Mouse (Mus musculus): ENCODE measurements around the gene Cep152. TPM values are rescaled to one million over a fixed set of nuclear protein-coding genes. Genes with fewer than 3 reads are reported as not detected.

The Cep152 gene
- total and polyA plus RNA-seq, 2 experiments from 2014 or later = 1.3 to 1.5 TPM

DNA sequence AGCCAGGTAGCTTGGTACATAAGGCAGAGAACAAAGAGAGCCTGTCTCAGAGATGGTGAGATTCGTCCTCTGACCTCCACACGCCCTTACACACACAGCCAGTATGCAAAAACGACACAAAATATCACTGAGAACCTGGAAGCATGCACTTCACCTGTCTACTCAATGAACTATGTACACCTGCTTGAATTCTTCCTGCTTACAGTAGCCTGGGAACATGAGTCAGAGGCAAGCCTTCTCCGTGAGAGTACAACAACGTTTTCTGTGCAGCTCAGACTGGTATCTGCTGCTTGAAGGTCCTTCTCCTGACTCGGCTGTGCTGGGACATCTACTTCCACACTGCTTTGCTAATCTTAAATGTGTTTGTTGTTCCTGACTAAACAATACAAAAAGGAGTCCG, 83.5 kb downstream of the Cep152 start:
- Histone ChIP-seq H3K36me3 (replicated peaks; ENCODE audit: control insufficient read depth, insufficient read depth, low read length) (no peaks in the 10 kb centered on the region), H3K9ac (replicated peaks; ENCODE audit: low read depth, low read length) (no peak overlapping the region), H3K27me3 (ENCODE audit: control insufficient read depth, insufficient read depth, low read length) (no peaks in the 10 kb centered on the region), H3K4me2 (ENCODE audit: low read depth, low read length) (no peak overlapping the region), H3K27ac (ENCODE audit: low read depth) (no peak overlapping the region), H3K9me3 (replicated peaks; ENCODE audit: control insufficient read depth, low read length) (no peaks in the 10 kb centered on the region), H3K4me3 (ENCODE audit: low read depth, low read length) (no peak overlapping the region), H3K4me1 (ENCODE audit: control insufficient read depth, insufficient read depth) (no peaks in the 10 kb centered on the region)
- ATAC-seq (ENCODE audit: insufficient read depth, low read depth) = no peak
- no peak for DNase-seq (ENCODE audit: low spot score)
- no peak for TF ChIP-seq CTCF (IDR thresholded peaks at IDR 0.05; ENCODE audit: low read depth)
- no peak for TF ChIP-seq EP300 (IDR thresholded peaks at IDR 0.05; ENCODE audit: low read depth)
- 66% methylated on average over 7 of the region's 7 CpGs for WGBS

DNA sequence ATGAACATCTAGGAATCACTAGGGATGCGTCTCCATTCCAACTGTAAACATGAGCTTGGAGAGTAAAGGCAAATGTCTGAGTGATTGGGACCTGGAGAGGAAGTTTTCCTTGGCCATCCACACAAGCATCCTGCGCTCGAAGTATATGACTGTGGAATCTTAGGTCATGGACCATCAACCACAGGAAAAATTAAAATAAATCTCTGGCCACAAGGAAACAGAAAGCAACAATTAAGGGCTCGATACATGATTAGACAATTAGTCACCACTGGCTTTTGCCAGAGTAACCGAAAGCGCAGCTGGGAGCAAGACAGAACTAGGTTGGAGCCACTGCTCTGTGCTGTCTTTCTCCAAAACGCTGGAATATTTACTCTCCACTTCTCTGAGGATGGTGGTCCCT, 84.3 kb downstream of the Cep152 start:
- Histone ChIP-seq H3K36me3 (replicated peaks; ENCODE audit: control insufficient read depth, insufficient read depth, low read length) (no peaks in the 10 kb centered on the region), H3K4me1 (ENCODE audit: control insufficient read depth, insufficient read depth) (no peaks in the 10 kb centered on the region), H3K4me2 (ENCODE audit: low read depth, low read length) (no peak overlapping the region), H3K4me3 (ENCODE audit: low read depth, low read length) (no peak overlapping the region), H3K9me3 (replicated peaks; ENCODE audit: control insufficient read depth, low read length) (no peaks in the 10 kb centered on the region), H3K9ac (replicated peaks; ENCODE audit: low read depth, low read length) (no peak overlapping the region), H3K27me3 (ENCODE audit: control insufficient read depth, insufficient read depth, low read length) (no peaks in the 10 kb centered on the region), H3K27ac (ENCODE audit: low read depth) (no peak overlapping the region)
- 57% methylated on average over 7 of the region's 7 CpGs for WGBS
- no peak for TF ChIP-seq EP300 (IDR thresholded peaks at IDR 0.05; ENCODE audit: low read depth)
- no peak for TF ChIP-seq CTCF (IDR thresholded peaks at IDR 0.05; ENCODE audit: low read depth)
- DNase-seq (ENCODE audit: low spot score) = no peak
- ATAC-seq (ENCODE audit: insufficient read depth, low read depth) = no peak

DNA sequence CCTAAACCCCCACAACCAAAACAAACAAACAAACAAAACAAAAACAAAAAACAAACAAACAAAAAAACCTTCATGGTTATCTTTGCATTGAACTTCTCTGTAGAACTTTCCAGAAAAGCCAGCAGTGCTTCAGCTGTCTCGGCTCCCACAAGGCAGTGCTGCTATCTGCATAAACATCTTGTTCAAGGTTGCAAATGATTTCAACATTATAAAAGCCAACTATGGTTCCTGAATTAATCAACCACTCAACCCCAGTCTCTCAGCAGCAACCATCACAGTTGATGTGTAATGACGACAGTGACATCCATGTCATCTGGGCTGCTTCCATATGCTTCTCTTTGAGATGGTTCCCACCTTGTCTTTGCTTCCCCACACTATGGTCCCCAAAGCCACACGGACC, 85.3 kb downstream of the Cep152 start:
- TF ChIP-seq EP300 (IDR thresholded peaks at IDR 0.05; ENCODE audit: low read depth) (no peak), CTCF (IDR thresholded peaks at IDR 0.05; ENCODE audit: low read depth) (no peak)
- Histone ChIP-seq H3K4me1 (ENCODE audit: control insufficient read depth, insufficient read depth) (no peaks in the 10 kb centered on the region), H3K36me3 (replicated peaks; ENCODE audit: control insufficient read depth, insufficient read depth, low read length) (no peaks in the 10 kb centered on the region), H3K27me3 (ENCODE audit: control insufficient read depth, insufficient read depth, low read length) (no peaks in the 10 kb centered on the region), H3K9me3 (replicated peaks; ENCODE audit: control insufficient read depth, low read length) (no peaks in the 10 kb centered on the region), H3K4me3 (ENCODE audit: low read depth, low read length) (no peak overlapping the region), H3K27ac (ENCODE audit: low read depth) (no peak overlapping the region), H3K4me2 (ENCODE audit: low read depth, low read length) (no peak overlapping the region), H3K9ac (replicated peaks; ENCODE audit: low read depth, low read length) (no peak overlapping the region)
- DNase-seq (ENCODE audit: low spot score) (no peak), ATAC-seq (ENCODE audit: insufficient read depth, low read depth) (no peak)
- 89% methylated on average over 3 of the region's 3 CpGs for WGBS

DNA sequence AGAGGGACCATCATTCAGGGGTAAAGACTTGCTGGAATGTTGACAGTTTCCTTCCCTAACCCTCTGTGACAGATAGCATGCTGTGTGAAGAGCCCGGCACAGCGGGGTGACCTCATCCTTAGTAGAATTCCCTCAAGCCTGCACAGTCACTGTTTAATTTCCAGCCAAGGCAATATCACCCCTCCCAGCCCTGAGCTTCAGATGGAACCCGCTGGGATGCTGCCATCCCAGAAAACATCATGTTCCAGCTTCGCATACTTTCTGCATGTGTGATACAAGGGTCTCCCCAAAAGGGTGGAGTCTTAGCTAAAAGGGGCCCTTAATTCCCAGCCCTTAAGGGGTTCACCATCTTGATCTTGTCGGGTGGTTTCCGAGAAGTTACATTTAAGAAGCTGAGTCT, 94.2 kb downstream of the Cep152 start:
- H3K27ac ChIP-seq (ENCODE audit: low read depth) = no peak overlapping the region
- no peaks in the 10 kb centered on the region for H3K4me1 ChIP-seq (ENCODE audit: control insufficient read depth, insufficient read depth)
- no peak overlapping the region for H3K9ac ChIP-seq (replicated peaks; ENCODE audit: low read depth, low read length)
- DNase-seq (ENCODE audit: low spot score) (peak; percentile 65), ATAC-seq (ENCODE audit: insufficient read depth, low read depth) (peak; percentile 87)
- H3K4me3 ChIP-seq (ENCODE audit: low read depth, low read length) = no peak overlapping the region
- no peaks in the 10 kb centered on the region for H3K36me3 ChIP-seq (replicated peaks; ENCODE audit: control insufficient read depth, insufficient read depth, low read length)
- H3K4me2 ChIP-seq (ENCODE audit: low read depth, low read length) = no peak overlapping the region
- no peaks in the 10 kb centered on the region for H3K9me3 ChIP-seq (replicated peaks; ENCODE audit: control insufficient read depth, low read length)
- 36% methylated on average over 6 of the region's 6 CpGs for WGBS
- TF ChIP-seq CTCF (IDR thresholded peaks at IDR 0.05; ENCODE audit: low read depth) (no peak), EP300 (IDR thresholded peaks at IDR 0.05; ENCODE audit: low read depth) (no peak)
- no peaks in the 10 kb centered on the region for H3K27me3 ChIP-seq (ENCODE audit: control insufficient read depth, insufficient read depth, low read length)

DNA sequence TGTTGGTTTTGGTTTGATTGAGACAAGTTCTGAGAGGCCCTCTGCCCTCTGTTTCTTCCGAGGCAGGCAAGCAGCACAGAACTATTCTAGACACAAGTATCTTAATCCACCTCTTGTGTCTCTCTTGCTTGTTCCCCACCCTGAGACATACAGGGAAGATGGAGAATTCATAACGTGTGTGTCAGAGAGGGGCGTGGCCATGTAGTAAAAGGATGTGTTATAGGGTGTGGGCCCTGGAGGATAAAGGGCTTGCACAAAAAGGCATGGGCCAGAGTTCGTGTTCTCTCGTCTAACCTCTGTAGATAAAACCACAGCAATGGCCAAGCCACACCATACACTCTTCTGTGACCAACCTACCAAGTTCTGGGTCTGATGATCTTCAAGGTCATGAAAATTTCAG, 98.3 kb downstream of the Cep152 start:
- H3K27me3 ChIP-seq (ENCODE audit: control insufficient read depth, insufficient read depth, low read length) = no peaks in the 10 kb centered on the region
- no peaks in the 10 kb centered on the region for H3K36me3 ChIP-seq (replicated peaks; ENCODE audit: control insufficient read depth, insufficient read depth, low read length)
- no peaks in the 10 kb centered on the region for H3K4me1 ChIP-seq (ENCODE audit: control insufficient read depth, insufficient read depth)
- no peak for TF ChIP-seq CTCF (IDR thresholded peaks at IDR 0.05; ENCODE audit: low read depth)
- no peak for TF ChIP-seq EP300 (IDR thresholded peaks at IDR 0.05; ENCODE audit: low read depth)
- H3K27ac ChIP-seq (ENCODE audit: low read depth) = no peak overlapping the region
- 80% methylated on average over 5 of the region's 5 CpGs for WGBS
- H3K4me3 ChIP-seq (ENCODE audit: low read depth, low read length) = no peak overlapping the region
- no peaks in the 10 kb centered on the region for H3K9me3 ChIP-seq (replicated peaks; ENCODE audit: control insufficient read depth, low read length)
- H3K4me2 ChIP-seq (ENCODE audit: low read depth, low read length) = no peak overlapping the region
- DNase-seq (ENCODE audit: low spot score) (no peak), ATAC-seq (ENCODE audit: insufficient read depth, low read depth) (no peak)
- H3K9ac ChIP-seq (replicated peaks; ENCODE audit: low read depth, low read length) = no peak overlapping the region

DNA sequence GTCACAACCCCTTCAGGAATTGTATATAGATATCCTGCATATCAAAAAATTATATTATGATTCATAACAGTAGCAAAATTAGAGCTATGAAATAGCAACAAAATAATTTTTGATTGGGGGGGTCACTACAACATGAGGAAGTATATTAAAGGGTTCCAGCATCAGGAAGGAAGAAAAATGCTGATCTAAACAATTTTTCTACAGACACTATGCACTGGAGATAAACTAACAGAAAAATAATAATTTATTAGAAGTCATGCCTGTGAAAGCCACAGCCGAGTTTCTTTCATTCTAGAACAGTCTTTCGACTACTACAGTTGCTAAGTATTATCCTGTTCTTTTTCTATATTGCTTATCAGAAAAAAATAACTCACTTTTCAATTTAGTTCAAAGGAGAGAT, 99.4 kb downstream of the Cep152 start:
- Histone ChIP-seq H3K9ac (replicated peaks; ENCODE audit: low read depth, low read length) (no peak overlapping the region), H3K4me1 (ENCODE audit: control insufficient read depth, insufficient read depth) (no peaks in the 10 kb centered on the region), H3K27ac (ENCODE audit: low read depth) (no peak overlapping the region), H3K4me2 (ENCODE audit: low read depth, low read length) (no peak overlapping the region), H3K36me3 (replicated peaks; ENCODE audit: control insufficient read depth, insufficient read depth, low read length) (no peaks in the 10 kb centered on the region), H3K9me3 (replicated peaks; ENCODE audit: control insufficient read depth, low read length) (no peaks in the 10 kb centered on the region), H3K27me3 (ENCODE audit: control insufficient read depth, insufficient read depth, low read length) (no peaks in the 10 kb centered on the region), H3K4me3 (ENCODE audit: low read depth, low read length) (no peak overlapping the region)
- ATAC-seq (ENCODE audit: insufficient read depth, low read depth) (no peak), DNase-seq (ENCODE audit: low spot score) (no peak)
- 72% methylated on average over 2 of the region's 2 CpGs for WGBS
- TF ChIP-seq EP300 (IDR thresholded peaks at IDR 0.05; ENCODE audit: low read depth) (no peak), CTCF (IDR thresholded peaks at IDR 0.05; ENCODE audit: low read depth) (no peak)

All from heart, postnatal 0 days (tissue).